ENCODE assay signal across 19 mouse cellular contexts in the genomic region with DNA sequence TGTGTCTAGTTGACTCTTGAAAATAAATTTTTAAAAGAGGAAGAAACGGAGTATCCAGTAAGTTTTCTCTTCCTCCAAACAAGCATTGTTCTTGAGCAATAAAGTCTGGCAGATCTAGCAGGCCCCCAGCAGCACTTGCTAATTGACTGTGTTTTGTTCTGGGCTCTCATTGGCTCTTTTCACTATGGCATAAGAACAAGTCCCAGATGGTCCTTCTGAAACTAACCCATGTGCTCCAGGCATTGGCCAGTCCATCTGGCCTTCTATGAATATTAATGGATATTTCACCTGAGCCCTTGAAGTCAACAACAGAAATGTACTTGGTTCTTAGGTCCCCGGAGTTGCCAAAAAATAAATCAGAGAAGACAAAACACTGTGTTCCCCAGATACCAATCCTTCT.
A peak's percentile ranks its signal among the peaks of the same experiment; 100 is the strongest.
DNase-seq lines count a peak whose midpoint lies in the region; ATAC-seq and TF ChIP-seq lines count a peak whose summit lies in the region.
"Had no signal": no experiment of that assay in that cellular context is flagged by ENCODE, and none has a peak within 500 bp of the region (broad histone marks: within the 10 kb centered on the region; RNA-seq: fewer than 3 reads in every experiment).

No protein-coding gene starts in this region.

- no peak overlapping the region for H3K4me3 ChIP-seq in forebrain, embryonic 14.5 days (ENCODE audit: low read depth, low read length)
- no peak overlapping the region for H3K4me3 ChIP-seq in forebrain, postnatal 0 days (ENCODE audit: low read depth, low read length)
- no peak overlapping the region for H3K4me3 ChIP-seq in midbrain, postnatal 0 days (ENCODE audit: low read depth, low read length)
- H3K4me3 ChIP-seq in midbrain, embryonic 16.5 days (ENCODE audit: low read depth, low read length) = no peak overlapping the region
- H3K4me3 ChIP-seq: gastrocnemius, adult 2 months; limb, embryonic 10.5 days; midbrain, embryonic 15.5 days had no signal

- H3K27me3 ChIP-seq in forebrain, embryonic 14.5 days (replicated peaks; ENCODE audit: control insufficient read depth, insufficient read depth, low read length) = no peaks in the 10 kb centered on the region
- H3K27me3 ChIP-seq in forebrain, postnatal 0 days (ENCODE audit: insufficient read depth, low read length) = no peaks in the 10 kb centered on the region
- no peaks in the 10 kb centered on the region for H3K27me3 ChIP-seq in midbrain, postnatal 0 days (ENCODE audit: insufficient read depth, low read length)
- no peaks in the 10 kb centered on the region for H3K27me3 ChIP-seq in midbrain, embryonic 16.5 days (ENCODE audit: control insufficient read depth, insufficient read depth, low read depth, low read length)
- H3K27me3 ChIP-seq: midbrain, embryonic 15.5 days had no signal

- no peak for TF ChIP-seq CTCF in forebrain, postnatal 0 days (IDR thresholded peaks at IDR 0.05; ENCODE audit: low read depth)
- TF ChIP-seq CTCF in midbrain, postnatal 0 days (IDR thresholded peaks at IDR 0.05) = no peak

- 58% methylated on average over 2 of the region's 2 CpGs for WGBS in forebrain, embryonic 14.5 days
- WGBS in forebrain, postnatal 0 days = 47% methylated on average over 2 of the region's 2 CpGs
- WGBS in midbrain, postnatal 0 days = 73% methylated on average over 2 of the region's 2 CpGs
- 68% methylated on average over 2 of the region's 2 CpGs for WGBS in midbrain, embryonic 16.5 days

- H3K4me1 ChIP-seq in forebrain, embryonic 14.5 days (ENCODE audit: control insufficient read depth, insufficient read depth, low read length) = no peaks in the 10 kb centered on the region
- no peaks in the 10 kb centered on the region for H3K4me1 ChIP-seq in forebrain, postnatal 0 days (ENCODE audit: insufficient read depth)
- H3K4me1 ChIP-seq in midbrain, postnatal 0 days (ENCODE audit: insufficient read depth, low read length) = no peaks in the 10 kb centered on the region
- H3K4me1 ChIP-seq in midbrain, embryonic 16.5 days (ENCODE audit: control insufficient read depth, insufficient read depth, low read length) = no peaks in the 10 kb centered on the region
- H3K4me1 ChIP-seq: limb, embryonic 10.5 days; midbrain, embryonic 15.5 days had no signal

- H3K4me2 ChIP-seq in forebrain, embryonic 14.5 days (ENCODE audit: low read length) = no peak overlapping the region
- no peak overlapping the region for H3K4me2 ChIP-seq in forebrain, postnatal 0 days (ENCODE audit: low read depth)
- H3K4me2 ChIP-seq in midbrain, postnatal 0 days (ENCODE audit: low read depth, low read length, poor library complexity, severe bottlenecking) = no peak overlapping the region
- H3K4me2 ChIP-seq in midbrain, embryonic 16.5 days (ENCODE audit: low read length) = no peak overlapping the region
- H3K4me2 ChIP-seq: heart, embryonic 11.5 days; midbrain, embryonic 15.5 days had no signal

- no peaks in the 10 kb centered on the region for H3K9me3 ChIP-seq in forebrain, embryonic 14.5 days (replicated peaks; ENCODE audit: control insufficient read depth, low read length)
- H3K9me3 ChIP-seq in forebrain, postnatal 0 days (ENCODE audit: low read length) = no peaks in the 10 kb centered on the region
- no peaks in the 10 kb centered on the region for H3K9me3 ChIP-seq in midbrain, postnatal 0 days (ENCODE audit: low read length)
- no peaks in the 10 kb centered on the region for H3K9me3 ChIP-seq in midbrain, embryonic 16.5 days (replicated peaks; ENCODE audit: control insufficient read depth, low read length, poor library complexity, severe bottlenecking)
- H3K9me3 ChIP-seq: limb, embryonic 10.5 days; midbrain, embryonic 15.5 days had no signal

- DNase-seq in forebrain, embryonic 14.5 days (ENCODE audit: low spot score) = peak; percentile 57
- no peak for DNase-seq in forebrain, postnatal 0 days
- DNase-seq in midbrain, postnatal 0 days (ENCODE audit: low spot score) = peak; percentile 55
- peak; percentile 52 to 73 for DNase-seq in cerebellum, postnatal 14 days
- no peak for DNase-seq in urinary bladder, postnatal 36 days (ENCODE audit: low spot score in 2 of 2)
- DNase-seq in spleen, postnatal 10 days (ENCODE audit: low spot score in 2 of 2) = no peak
- DNase-seq: B cell, adult 2 months; gastrocnemius, adult 2 months; heart, postnatal 10 days; kidney, adult 18-20 months; kidney, postnatal 14 days; liver, postnatal 0 days; lung, postnatal 10 days; right cerebral cortex, postnatal 14 days; thymus, adult 2 months had no signal

- ATAC-seq in forebrain, embryonic 14.5 days = peak; percentile 73
- ATAC-seq in forebrain, postnatal 0 days = no peak
- ATAC-seq in midbrain, postnatal 0 days (ENCODE audit: low FRiP score) = no peak
- ATAC-seq in midbrain, embryonic 16.5 days = no peak
- ATAC-seq: liver, postnatal 0 days; midbrain, embryonic 15.5 days had no signal

- H3K9ac ChIP-seq in forebrain, embryonic 14.5 days (ENCODE audit: low read length) = no peak overlapping the region
- no peak overlapping the region for H3K9ac ChIP-seq in forebrain, postnatal 0 days
- H3K9ac ChIP-seq in midbrain, postnatal 0 days (replicated peaks; ENCODE audit: low read length, poor library complexity, severe bottlenecking) = no peak overlapping the region
- H3K9ac ChIP-seq in midbrain, embryonic 16.5 days (ENCODE audit: low read depth, low read length) = no peak overlapping the region
- H3K9ac ChIP-seq: liver, postnatal 0 days; midbrain, embryonic 15.5 days had no signal

- H3K27ac ChIP-seq in forebrain, embryonic 14.5 days (ENCODE audit: low read depth, low read length) = no peak overlapping the region
- H3K27ac ChIP-seq in forebrain, postnatal 0 days (ENCODE audit: low read depth, low read length) = no peak overlapping the region
- no peak overlapping the region for H3K27ac ChIP-seq in midbrain, postnatal 0 days (ENCODE audit: low read depth, low read length)
- no peak overlapping the region for H3K27ac ChIP-seq in midbrain, embryonic 16.5 days (ENCODE audit: low read length)
- H3K27ac ChIP-seq: gastrocnemius, adult 2 months; limb, embryonic 10.5 days; midbrain, embryonic 15.5 days had no signal

- H3K36me3 ChIP-seq in forebrain, embryonic 14.5 days (ENCODE audit: control insufficient read depth, insufficient read depth, low read length) = no peaks in the 10 kb centered on the region
- H3K36me3 ChIP-seq in forebrain, postnatal 0 days (ENCODE audit: insufficient read depth) = no peaks in the 10 kb centered on the region
- H3K36me3 ChIP-seq in midbrain, postnatal 0 days (ENCODE audit: insufficient read depth, low read length) = no peaks in the 10 kb centered on the region
- H3K36me3 ChIP-seq in midbrain, embryonic 16.5 days (ENCODE audit: control insufficient read depth, insufficient read depth, low read length) = no peaks in the 10 kb centered on the region
- H3K36me3 ChIP-seq: limb, embryonic 10.5 days; midbrain, embryonic 15.5 days had no signal

Comparison
In these comparisons a context has a peak if more than half of its experiments do, and no peak if none do; other contexts are left out.
1. DNase-seq: peak in forebrain, embryonic 14.5 days (single experiment), midbrain, postnatal 0 days (single experiment) and cerebellum, postnatal 14 days (2 of 2); none in forebrain, postnatal 0 days (single experiment), urinary bladder, postnatal 36 days (0 of 2) and spleen, postnatal 10 days (0 of 2).